Mouse (Mus musculus) monocyte, adult 2 months (primary cell): ENCODE results near the gene P4hb.
"Not testable (repeated sequence)": the region's sequence is repeated elsewhere in the genome, so short reads cannot be mapped to it uniquely, and the experiment has no call there.

Experiments used
- DNase-seq, 2 experiments: peaks; one replicate each; pipeline ENCODE4 v3.0.0; 2022; ENCODE audit warnings: low spot score in 2 of 2, low read depth in 1 of 2

The P4hb gene

DNA sequence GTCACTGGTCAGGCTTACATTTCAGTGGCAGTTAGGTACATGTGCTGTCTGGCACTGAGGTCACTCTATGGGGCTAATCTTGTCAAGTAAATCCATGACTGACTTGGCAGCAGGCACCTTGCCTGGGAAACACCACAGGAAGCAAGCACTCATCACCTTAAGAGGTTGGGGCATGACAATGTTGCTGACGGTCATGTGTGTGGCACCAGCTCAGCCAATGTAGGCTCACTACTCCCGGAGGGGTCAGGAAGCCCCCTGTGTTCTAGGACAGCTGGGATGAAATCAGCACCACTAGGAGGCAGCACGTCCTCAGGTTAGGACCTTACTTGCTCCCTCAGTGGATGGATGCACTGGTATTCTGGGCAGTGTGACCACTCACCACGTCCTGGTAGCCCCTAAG, 31.1 kb downstream of the P4hb start:
- no peak for DNase-seq

DNA sequence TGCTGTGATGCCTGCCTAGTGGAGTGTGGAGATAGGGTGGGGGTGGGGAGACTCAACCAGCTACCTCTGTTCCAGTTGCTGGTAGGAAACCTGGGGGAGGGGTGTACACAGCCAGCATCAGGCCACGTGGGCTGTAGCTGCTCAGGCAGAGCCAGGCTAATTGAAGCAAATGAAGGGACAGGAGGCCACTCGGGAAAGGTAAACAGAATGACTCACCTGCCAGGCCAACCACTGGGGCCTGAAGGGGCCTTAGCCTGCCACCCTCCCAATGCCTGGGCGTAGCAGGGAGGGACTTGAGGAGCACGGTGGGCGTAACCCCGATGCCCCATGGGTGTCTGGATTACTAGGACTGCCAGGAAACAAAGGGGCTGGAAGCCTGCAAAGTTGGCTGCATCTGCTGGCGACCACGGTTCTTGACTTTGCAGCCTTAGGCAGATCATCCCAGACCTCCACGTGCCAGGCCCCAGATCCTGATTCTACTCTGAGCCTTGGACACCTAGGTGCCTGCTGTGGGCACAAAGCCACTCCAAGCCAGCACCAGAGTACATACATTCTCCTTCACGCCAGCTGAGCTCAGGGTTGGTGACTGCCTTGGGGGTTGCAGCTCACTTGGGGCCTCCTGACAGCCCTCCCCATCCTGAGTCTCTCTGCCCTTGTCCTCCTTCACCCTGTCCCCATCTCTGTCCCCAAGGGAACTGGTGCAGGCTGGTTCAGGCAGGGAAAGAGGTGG, 33.6 kb downstream of the P4hb start:
- no peak for DNase-seq

DNA sequence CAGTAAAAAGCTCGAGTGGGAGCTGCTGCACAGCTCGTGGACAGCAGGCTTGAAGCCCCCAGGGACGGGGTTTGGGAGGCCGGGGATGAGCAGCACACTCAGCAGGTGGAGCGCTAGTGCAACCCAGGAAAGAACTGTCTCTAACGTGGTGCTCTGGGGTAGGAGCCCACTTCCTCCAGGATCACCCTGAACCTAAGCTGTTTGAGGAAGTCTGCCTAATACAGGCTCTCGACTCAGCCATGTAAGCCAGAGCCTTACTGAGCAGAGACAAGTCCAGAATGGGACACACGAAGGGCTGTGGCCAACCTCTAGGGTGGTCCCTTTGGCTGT, 34.1 kb downstream of the P4hb start:
- DNase-seq: no peak

DNA sequence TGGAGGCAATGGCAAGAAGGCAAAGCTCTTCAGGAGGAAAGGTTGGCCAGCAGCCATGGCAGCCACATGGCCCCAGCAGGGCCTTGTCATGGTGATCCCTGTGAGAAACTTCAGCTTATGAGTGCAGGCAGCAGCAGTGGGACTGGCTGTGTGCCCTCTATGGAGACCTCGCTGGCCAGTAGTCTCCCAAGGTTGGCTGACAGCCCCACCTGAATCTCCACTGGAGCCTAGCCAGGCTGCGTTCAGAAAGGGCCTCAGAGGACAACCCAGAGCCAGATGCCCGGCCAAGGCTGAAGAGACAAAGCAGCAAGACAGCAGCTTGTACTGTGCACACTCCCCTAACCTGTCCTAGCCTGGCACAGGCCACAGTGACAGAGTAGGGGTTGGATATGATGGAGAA, 34.6 kb downstream of the P4hb start:
- DNase-seq: no peak

DNA sequence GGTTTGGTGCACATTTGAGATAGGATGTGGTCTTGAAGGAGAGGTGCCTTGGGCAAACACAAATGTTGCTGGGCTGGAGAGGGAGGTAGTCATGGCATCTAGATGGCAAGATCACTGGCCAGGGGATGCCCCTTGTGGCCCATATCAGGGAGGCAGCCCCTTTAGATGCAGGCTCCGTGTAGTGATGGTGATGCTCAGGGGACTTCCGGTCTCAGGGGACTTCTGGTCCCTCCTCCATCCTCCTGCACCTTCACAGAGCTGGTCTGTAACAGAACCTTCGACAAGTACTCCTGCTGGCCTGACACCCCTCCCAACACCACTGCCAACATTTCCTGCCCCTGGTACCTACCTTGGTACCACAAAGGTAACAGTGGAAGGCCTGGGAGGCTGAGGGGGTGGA, 37.2 kb downstream of the P4hb start:
- no peak for DNase-seq

DNA sequence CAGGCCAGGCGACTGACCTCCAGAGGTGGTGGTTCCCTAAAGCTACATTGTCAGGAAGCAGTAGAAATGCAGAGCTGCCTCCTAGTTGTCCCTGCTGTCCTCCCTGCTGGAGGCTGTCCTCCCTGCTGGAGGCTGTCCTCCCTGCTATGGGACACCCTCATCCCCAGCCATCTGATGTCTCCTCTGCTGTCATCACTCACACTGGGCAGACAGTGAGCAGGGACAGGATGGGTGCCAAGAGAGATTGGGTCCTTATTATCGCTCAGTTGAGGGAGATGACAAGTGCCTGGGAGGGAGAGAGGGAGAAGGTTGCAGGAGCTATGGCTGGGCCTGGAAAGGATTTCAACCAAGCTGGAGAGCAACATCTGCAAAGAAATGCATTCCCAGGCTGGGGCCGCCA, 37.9 kb downstream of the P4hb start:
- no peak for DNase-seq

DNA sequence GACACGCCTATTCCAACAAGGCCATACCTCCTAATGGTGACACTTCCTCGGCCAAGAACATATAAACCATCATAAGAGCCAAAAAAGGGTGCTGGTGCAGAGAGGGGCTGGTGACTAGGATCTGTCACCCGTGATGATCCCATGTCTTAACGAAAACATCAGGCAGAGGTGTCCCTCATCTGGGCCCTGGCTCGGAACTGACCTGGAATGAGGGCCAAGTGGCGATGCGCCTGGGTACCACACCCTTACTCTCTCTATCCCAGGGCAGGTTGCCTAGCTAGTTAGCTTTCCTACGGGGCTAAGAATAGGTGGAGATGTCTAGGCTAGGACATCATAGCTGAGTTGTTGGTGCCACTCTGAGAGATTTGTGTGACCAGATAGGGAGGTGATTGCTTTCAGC, 39.0 kb downstream of the P4hb start:
- DNase-seq: no peak

DNA sequence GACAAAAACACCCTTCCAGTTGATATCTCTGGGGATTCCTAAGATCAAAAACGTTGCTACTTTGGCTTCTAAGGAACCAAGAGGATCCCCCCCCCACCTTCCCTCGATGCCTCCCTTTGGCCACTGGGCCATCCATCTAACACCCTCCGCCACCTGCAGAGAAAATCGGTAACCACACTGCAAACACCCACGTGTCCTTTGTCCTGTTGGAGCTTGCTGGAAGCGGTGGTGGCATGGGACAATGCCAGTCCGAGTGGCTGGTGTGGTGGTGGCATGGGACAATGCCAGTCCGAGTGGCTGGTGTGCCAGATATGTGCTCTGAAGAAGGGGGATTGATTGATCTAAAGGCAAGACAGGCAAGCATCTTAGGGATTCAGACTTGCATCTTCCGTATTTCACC, 41.4 kb downstream of the P4hb start:
- DNase-seq: no peak

DNA sequence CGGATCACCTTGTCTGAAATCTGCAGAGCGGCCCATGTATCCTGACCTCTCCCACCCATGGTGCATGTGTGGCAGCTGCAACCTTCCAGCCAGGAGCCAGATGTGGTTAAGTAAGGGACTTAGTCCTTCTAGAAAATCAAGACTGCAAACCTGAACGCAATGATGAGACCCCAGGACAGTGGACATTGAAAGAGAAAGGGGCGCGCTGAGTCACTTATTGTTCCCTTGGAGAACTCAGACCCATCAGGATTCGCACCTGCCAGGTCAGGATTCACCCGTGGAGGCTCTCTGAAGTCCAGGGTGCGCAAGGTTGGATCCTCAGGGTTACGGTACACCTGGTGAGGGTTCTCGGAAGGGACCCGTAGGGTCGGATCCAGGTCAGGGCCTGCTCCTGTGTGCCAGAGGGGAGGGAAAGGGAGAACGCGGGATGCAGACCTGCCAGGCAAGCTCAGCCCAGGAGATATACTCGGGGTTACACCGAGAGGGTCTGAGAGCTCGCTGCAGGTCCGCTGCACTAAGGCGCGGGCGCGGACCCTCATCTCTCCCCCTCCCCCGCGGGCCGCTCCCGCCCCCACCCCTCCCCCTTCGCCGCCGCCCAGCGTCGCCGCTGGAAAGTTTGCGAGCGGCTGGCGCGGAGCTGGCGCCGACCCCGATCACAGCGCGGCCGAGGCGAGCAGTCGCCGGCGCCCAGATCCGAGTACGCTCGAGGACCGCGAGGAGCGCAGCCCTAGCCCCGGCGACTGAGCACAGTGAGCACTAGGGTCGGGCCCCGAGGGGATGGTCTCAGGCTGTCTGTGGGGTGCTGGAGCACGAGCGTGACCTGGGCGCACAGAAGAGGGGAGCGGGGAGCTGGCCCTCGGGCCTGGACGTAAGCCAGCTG, 42.7 kb downstream of the P4hb start, which contains the start of gene Gcgr:
TSS of gene Gcgr (plus strand) at position 615 of the 880 bp plus-strand sequence.
- DNase-seq: no peak

DNA sequence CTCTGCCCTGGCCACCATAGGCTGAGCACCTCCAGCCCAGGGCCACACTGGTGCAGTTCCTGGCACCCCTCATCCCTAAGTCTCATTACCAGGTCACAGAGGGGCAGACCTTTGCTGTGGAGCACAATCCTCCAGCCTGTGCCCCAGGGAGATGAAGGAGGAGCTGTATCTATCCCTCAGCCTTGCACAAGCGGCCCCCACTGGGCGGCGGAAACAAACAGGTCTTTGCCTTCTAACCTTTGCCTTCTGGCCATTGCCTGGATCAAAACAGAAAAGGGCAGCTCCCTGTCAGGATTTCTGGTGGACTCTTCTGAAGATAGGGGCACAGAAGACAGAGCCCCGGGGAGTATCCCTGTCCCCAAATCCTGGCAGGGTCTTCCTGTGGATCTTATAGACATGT, 44.1 kb downstream of the P4hb start:
- no peak for DNase-seq

DNA sequence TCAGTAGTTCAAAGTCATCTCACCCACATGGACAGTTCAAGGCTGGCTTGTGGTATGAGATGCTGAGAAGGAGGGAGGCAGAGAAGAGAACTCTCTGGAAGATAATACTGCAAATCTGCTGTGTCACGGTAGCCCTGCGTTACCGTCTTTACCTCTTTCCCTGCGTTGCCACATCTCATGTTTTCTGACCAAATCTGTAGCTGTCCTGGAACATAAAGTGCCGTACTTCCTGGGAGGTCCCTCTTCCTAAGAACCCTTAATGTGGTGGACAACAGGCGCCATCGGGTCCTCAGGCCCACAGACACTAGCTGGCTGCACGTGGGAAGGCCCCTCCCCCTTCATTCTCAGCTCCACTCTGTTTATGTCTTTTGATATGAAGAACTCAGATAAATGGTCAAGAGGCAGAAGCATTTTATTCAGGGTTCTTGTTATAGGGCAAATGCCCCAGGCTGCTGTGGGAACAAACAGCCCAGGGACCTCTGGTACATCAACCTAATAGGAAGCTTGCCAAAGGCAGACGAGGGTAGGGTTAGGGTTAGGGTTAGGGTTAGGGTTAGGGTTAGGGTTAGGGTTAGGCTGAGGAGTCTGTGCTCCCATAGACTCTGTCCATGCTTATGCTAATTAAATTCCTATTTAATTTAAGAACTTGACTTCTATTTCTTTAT, 45.2 kb downstream of the P4hb start:
- DNase-seq: no peak

DNA sequence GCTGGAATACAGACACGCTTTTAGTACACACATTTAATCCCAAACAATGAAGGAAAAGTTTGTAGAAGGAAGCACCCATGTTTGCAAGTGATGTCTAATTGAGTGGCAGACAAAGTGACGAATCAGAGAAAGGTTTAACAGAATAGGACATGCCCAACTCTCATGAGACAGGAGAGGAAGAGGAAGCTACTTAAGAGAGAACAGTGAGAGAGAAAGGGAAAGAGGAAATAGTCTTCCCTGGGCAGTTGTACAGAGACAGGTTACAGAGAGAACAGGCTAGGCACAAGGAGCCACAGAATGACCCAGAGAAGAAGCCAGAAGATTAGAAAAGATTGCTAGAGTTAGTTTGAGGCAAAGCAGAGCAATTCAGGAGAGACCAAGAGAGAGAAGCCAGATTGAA, 47.1 kb downstream of the P4hb start:
- no peak for DNase-seq

DNA sequence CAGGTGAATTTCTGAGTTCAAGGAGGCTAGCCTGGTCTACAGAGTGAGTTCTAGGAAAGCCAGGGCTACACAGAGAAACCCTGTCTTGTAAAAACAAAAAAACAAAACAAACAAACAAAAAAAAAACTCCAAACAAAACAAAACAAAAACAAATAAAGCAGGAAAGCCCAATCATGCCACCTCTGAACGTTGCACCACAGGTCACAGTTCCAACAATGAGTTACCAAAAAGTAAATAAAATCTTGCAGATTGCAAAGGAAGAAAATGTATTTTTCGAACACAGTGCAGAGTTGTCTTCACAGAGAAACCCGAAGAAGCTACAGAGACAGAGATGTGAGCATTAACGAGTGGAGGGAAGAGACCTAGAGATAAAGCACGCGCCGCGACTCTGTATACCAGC, 50.5 kb downstream of the P4hb start:
- no peak for DNase-seq

DNA sequence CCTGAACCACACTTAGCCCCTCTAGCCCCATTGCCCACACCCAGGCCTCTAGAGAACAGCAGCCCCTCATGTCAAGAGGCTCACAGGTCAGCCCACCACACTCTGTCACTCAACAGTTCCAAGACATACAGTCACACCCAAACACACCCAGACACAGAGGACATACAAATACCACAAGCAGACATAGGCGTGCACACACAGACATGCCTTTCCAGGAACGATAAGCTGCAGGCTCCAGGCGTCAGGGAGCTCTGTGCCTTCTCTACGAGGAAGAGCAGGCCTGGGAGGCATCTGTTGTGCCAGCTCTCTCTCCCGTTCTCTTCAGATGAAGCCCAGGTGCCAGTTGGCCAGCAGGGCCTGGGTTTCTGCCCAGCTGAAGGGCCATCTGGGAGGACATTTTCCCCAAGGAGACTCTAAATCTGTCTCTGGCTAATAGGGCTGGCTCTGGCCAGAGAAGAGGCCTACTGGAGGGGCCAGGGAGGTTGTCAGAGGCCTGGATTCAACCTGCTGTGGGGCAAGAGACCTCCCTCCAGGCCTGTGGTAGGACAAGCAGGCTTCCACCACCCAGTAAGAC, 52.0 kb downstream of the P4hb start:
- DNase-seq: no peak

DNA sequence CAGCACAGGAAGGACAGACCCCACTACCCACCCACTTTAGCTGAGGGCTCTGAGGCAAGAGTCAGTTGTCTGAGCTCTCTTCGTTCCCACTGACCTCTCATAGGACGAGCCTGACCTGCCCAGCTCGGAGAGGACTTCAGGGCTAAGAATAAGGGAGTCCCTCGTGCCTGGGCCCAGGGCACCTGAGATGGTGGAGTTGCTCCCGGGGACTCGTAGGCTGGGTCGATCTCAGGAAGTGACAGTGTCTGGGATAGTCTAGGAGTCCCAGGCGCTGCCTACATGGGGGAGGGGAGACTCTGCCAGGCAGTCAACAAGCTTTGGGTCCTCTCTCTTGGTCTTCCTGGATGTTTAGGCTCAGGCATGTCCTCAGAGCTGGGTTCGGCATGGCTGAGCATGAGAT, 52.6 kb downstream of the P4hb start:
- no peak for DNase-seq

DNA sequence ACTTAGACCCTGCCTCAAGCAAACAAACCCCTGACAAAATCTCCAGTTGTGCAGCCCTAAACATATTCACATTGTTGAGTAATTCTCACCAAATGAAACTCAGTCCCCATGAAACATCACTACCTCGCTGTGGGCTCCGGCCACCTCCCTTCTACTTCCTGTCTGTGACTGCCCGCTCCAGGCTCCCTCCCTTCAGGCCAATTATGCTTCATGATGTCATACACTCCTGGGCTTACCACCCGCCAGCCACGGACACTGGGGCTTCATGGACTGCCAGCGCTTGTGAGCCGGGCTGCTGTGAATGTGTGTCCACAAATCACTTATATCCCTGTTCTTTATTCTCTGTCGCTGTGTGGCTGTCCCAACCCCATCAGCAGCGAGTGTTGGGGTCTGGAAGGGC, 53.3 kb downstream of the P4hb start:
- peak; percentile 65 to 67 for DNase-seq

DNA sequence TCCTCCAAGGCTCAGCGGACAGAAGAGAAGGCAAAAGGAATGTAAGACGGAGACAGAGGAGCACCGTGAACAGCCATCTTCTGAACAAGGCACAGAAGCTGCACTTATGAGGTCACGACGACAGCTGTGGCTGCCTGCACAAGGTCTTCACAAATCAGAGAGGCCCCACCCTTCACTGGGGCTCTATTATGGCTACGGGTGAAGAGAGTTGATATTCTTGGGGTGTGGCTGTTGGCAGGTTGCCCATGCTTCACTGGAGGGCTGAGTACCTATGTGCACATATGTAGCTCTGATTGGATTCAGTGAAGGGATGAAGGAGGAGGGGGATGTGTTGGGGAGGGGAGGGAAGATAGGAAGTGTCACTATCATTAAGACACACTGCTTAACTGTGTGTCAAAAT, 54.5 kb downstream of the P4hb start:
- DNase-seq: no peak

DNA sequence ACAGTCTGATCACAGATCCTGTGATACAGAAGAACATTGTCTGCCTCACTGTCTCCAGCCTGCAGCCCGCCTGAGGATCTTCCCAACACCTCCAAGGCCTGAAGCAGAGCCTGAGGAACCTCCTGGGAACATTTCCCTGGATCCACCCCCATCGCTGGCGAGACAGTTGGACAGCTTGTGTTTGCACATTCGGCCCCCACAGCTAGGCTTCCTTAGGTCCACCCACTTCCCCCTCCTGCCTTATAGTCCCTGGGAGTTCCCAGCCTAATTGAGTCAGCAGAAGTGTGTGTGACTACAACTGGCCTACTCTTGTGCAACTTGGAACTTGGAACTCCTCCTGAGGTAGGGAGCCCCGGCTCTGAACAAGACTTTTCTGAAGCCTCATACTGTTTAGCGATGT, 55.0 kb downstream of the P4hb start:
- DNase-seq: peak; percentile 61 to 63

DNA sequence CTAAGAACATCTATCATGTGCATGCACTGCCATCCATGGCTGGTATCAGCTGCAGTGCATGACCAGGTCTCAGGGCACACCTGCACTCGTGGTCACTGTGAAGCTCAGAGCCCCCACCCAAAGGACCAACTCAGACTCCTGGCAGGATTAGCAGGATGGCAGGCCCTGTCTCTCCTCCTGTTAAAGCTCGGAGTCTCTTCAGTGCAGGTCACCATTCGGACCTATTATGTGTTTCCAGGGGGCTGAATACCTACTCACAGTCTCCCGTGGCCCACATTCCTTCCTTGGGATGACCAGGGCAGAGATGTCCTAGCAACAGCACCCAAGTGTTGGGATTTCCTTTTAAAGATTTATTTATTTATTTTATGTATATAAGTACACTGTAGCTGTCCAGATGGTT, 55.9 kb downstream of the P4hb start:
- DNase-seq: no peak

DNA sequence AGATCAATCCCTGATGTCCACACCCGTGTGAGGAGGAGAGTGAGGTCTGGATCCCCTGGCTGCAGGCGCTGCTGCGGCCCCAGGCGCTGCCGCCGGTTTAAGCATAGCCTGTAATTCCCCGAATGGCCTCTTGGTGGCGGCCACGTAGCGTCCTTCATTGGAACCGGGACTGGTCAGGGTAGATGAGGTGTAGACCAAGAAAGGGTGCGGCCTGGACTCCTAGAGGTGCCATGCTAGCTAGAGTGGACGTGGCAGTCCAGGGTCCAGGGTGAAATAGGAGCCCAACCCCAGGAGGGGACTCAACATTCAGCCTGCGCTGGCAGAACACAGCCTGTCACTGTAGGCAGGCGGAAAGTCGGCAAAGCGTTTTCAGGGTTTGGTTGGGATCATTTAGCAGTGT, 57.4 kb downstream of the P4hb start:
- peak; percentile 66 to 84 for DNase-seq

DNA sequence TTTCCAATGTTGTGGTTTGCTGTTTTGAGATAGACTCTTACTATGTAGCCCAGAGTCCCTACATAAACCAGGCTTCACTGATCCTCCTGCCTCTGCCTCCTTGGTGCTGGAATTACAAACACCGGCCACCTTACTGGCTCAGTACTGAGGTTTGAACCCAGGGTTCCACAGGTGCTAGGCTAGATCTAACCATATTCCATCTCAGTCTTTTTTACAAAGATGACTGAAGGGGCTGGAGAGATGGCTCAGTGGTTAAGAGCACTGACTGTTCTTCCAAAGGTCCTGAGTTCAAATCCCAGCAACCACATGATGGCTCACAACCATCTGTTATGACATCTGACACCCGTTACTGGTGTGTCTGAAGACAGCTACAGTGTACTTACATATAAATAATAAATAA, 58.8 kb downstream of the P4hb start:
- not testable (repeated sequence) for DNase-seq
